ENCODE assay signal across 10 mouse cellular contexts in genomic region chr12:71073113-71073730, GRCm38 (mm10). TPM values are rescaled to one million over a fixed set of nuclear protein-coding genes. Genes with fewer than 3 reads are reported as not detected.
DNase-seq lines count a peak whose midpoint lies in the region; ATAC-seq and TF ChIP-seq lines count a peak whose summit lies in the region.
"Had no signal": no experiment of that assay in that cellular context is flagged by ENCODE, and none has a peak within 500 bp of the region (broad histone marks: within the 10 kb centered on the region; RNA-seq: fewer than 3 reads in every experiment).

No protein-coding gene starts in this region.

- TF ChIP-seq CTCF in liver, embryonic 14.5 days (IDR thresholded peaks at IDR 0.05; ENCODE audit: low read depth): peak; percentile 52

- no peak overlapping the region for H3K4me3 ChIP-seq in liver, embryonic 12.5 days
- H3K4me3 ChIP-seq in liver, embryonic 14.5 days (ENCODE audit: insufficient read depth in 1 of 2, low read depth in 2 of 2, low read length in 2 of 2): no peak overlapping the region
- H3K4me3 ChIP-seq: stomach, embryonic 15.5 days had no signal

- H3K27me3 ChIP-seq in liver, embryonic 12.5 days (replicated peaks): no peaks in the 10 kb centered on the region
- H3K27me3 ChIP-seq in liver, embryonic 14.5 days (ENCODE audit: control insufficient read depth, insufficient read depth, low read length): no peaks in the 10 kb centered on the region
- H3K27me3 ChIP-seq: stomach, embryonic 15.5 days had no signal

- TF ChIP-seq EP300 in liver, embryonic 14.5 days (IDR thresholded peaks at IDR 0.05; ENCODE audit: low read depth): no peak

- H3K4me2 ChIP-seq in liver, embryonic 12.5 days: no peak overlapping the region
- H3K4me2 ChIP-seq in liver, embryonic 14.5 days (ENCODE audit: low read depth): no peak overlapping the region
- H3K4me2 ChIP-seq: stomach, embryonic 15.5 days had no signal

- WGBS in liver, embryonic 12.5 days (ENCODE audit: insufficient replicate concordance): 58% methylated on average over 12 of the region's 12 CpGs
- WGBS in liver, embryonic 14.5 days (ENCODE audit: insufficient replicate concordance): 60% methylated on average over 12 of the region's 12 CpGs

- H3K9ac ChIP-seq in liver, embryonic 12.5 days: no peak overlapping the region
- H3K9ac ChIP-seq in liver, embryonic 14.5 days (replicated peaks): no peak overlapping the region
- H3K9ac ChIP-seq: stomach, embryonic 15.5 days had no signal

- no peaks in the 10 kb centered on the region for H3K4me1 ChIP-seq in liver, embryonic 12.5 days
- H3K4me1 ChIP-seq in liver, embryonic 14.5 days (replicated peaks; ENCODE audit: control insufficient read depth in 2 of 2, insufficient read depth in 2 of 2, low read length in 1 of 2): no peaks in the 10 kb centered on the region
- H3K4me1 ChIP-seq: stomach, embryonic 15.5 days had no signal

- H3K36me3 ChIP-seq in liver, embryonic 12.5 days: peaks cover 84% of the 10 kb centered on the region
- peaks cover 67% of the 10 kb centered on the region for H3K36me3 ChIP-seq in liver, embryonic 14.5 days (replicated peaks; ENCODE audit: control insufficient read depth, insufficient read depth, low read depth)

- H3K27ac ChIP-seq in liver, embryonic 12.5 days: no peak overlapping the region
- H3K27ac ChIP-seq in liver, embryonic 14.5 days: no peak overlapping the region
- H3K27ac ChIP-seq: stomach, embryonic 15.5 days had no signal

- no peaks in the 10 kb centered on the region for H3K9me3 ChIP-seq in liver, embryonic 12.5 days (replicated peaks)
- H3K9me3 ChIP-seq in liver, embryonic 14.5 days (ENCODE audit: control insufficient read depth, low read length): no peaks in the 10 kb centered on the region
- H3K9me3 ChIP-seq: stomach, embryonic 15.5 days had no signal

- ATAC-seq in liver, embryonic 12.5 days: no peak
- ATAC-seq in common myeloid progenitor, adult 5-6 weeks (replicated peaks; ENCODE audit: low read depth, poor library complexity, severe bottlenecking): peak; percentile 91
- 0 out of 2 replicates have a peak, but pooled peaks have one; percentile 50 for ATAC-seq in liver, embryonic 14.5 days (ENCODE audit: insufficient read depth)

- DNase-seq in liver: peak; percentile 31
- DNase-seq in NIH3T3 (ENCODE audit: low read depth): peak; percentile 52
- DNase-seq in kidney, adult 11 months: peak; percentile 33
- DNase-seq in liver, embryonic 14.5 days (ENCODE audit: low read depth in 3 of 3, low spot score in 3 of 3): peak in 1 of 3 experiments; percentile 4
- peak; percentile 48 for DNase-seq in thymus, postnatal 14 days
- DNase-seq in right cerebral cortex, postnatal 36 days (ENCODE audit: low spot score in 2 of 2): no peak

RNA-seq across cellular contexts. Expression of gene Tomm20l, which starts 38.0 kb away (rescaled TPM):
- not detected in 2 replicates for polyA plus RNA-seq in liver, embryonic 12.5 days (2016; fragmentation: Nextera tagmentation; extraction: Ambion mirVana)
- not detected in 2 replicates for total RNA-seq in common myeloid progenitor, adult 5-6 weeks (2017)
- not detected in 2 replicates for polyA plus RNA-seq in liver, embryonic 14.5 days (2012; rRNA removed)
- polyA plus RNA-seq in liver, embryonic 14.5 days (2014; fragmentation: Nextera tagmentation; extraction: Ambion mirVana): not detected in 2 replicates
- polyA plus RNA-seq: large intestine, adult 2 months had no signal

RNA-seq across cellular contexts. Expression of gene Arid4a, which starts 57.4 kb away (rescaled TPM):
- polyA plus RNA-seq in liver, embryonic 12.5 days (2016; fragmentation: Nextera tagmentation; extraction: Ambion mirVana): 23.4 and 24.1 TPM in 2 replicates
- 53.1 and 62.7 TPM in 2 replicates for total RNA-seq in common myeloid progenitor, adult 5-6 weeks (2017)
- polyA plus RNA-seq in liver, embryonic 14.5 days (2012; rRNA removed): 2.3 and 4.6 TPM in 2 replicates
- polyA plus RNA-seq in liver, embryonic 14.5 days (2014; fragmentation: Nextera tagmentation; extraction: Ambion mirVana): 17.7 and 19.7 TPM in 2 replicates

Comparison
In these comparisons a context has a peak if more than half of its experiments do, and no peak if none do; other contexts are left out.
1. DNase-seq: peak in liver (single experiment), NIH3T3 (single experiment), kidney, adult 11 months (single experiment) and thymus, postnatal 14 days (single experiment); none in right cerebral cortex, postnatal 36 days (0 of 2).